Mouse (Mus musculus): ENCODE measurements at regions not wholly inside any gene's neighbourhood (a gene's known extent, or its start where the extent isn't known, plus 50 kb on each side); places are given as distances from the start of the nearest gene placed in this dataset.
A peak's percentile ranks its signal among the peaks of the same experiment; 100 is the strongest.

- DNase-seq (ENCODE audit: low spot score in 2 of 2): no peak
- intact Hi-C loops (cut with DNase I): no loop called here
Measured at GRCm38 (mm10) chr3:101749841-101750240, 98.9 kb downstream of the Mab21l3 start.

- DNase-seq (ENCODE audit: low spot score in 2 of 2): peak in 1 of 2 experiments; percentile 44
- intact Hi-C loops (cut with DNase I): no loop called here
Measured at GRCm38 (mm10) chr3:101749031-101749632, 99.6 kb downstream of the Mab21l3 start.

GRCm38 (mm10) chr3:101748186-101748585 lies 100.6 kb downstream of the Mab21l3 start:
- intact Hi-C loops (cut with DNase I): no loop called here
- DNase-seq (ENCODE audit: low spot score in 2 of 2): no peak

GRCm38 (mm10) chr3:101740906-101741305 lies 107.9 kb downstream of the Mab21l3 start:
- DNase-seq (ENCODE audit: low spot score in 2 of 2): no peak
- intact Hi-C loops (cut with DNase I): no loop called here

- DNase-seq (ENCODE audit: low spot score in 2 of 2): no peak
- intact Hi-C loops (cut with DNase I): no loop called here
Measured at GRCm38 (mm10) chr3:101737197-101737596, 111.6 kb downstream of the Mab21l3 start.

- intact Hi-C loops (cut with DNase I): no loop called here
- no peak for DNase-seq (ENCODE audit: low spot score in 2 of 2)
Measured at GRCm38 (mm10) chr3:101729044-101729443, 119.7 kb downstream of the Mab21l3 start.

- intact Hi-C loops (cut with DNase I): no loop called here
- no peak for DNase-seq (ENCODE audit: low spot score in 2 of 2)
Measured at GRCm38 (mm10) chr3:101722926-101723325, 118.4 kb upstream of the Atp1a1 start.

- intact Hi-C loops (cut with DNase I): no loop called here
- no peak for DNase-seq (ENCODE audit: low spot score in 2 of 2)
Measured at GRCm38 (mm10) chr3:101722001-101722400, 117.5 kb upstream of the Atp1a1 start.

- no peak for DNase-seq (ENCODE audit: low spot score in 2 of 2)
- intact Hi-C loops (cut with DNase I): no loop called here
Measured at GRCm38 (mm10) chr3:101715416-101715815, 110.9 kb upstream of the Atp1a1 start.

GRCm38 (mm10) chr3:101714810-101715209 lies 110.3 kb upstream of the Atp1a1 start:
- intact Hi-C loops (cut with DNase I): no loop called here
- no peak for DNase-seq (ENCODE audit: low spot score in 2 of 2)

GRCm38 (mm10) chr3:101713669-101714068 lies 109.2 kb upstream of the Atp1a1 start:
- DNase-seq (ENCODE audit: low spot score in 2 of 2): no peak
- intact Hi-C loops (cut with DNase I): no loop called here

- no peak for DNase-seq (ENCODE audit: low spot score in 2 of 2)
- intact Hi-C loops (cut with DNase I): no loop called here
Measured at GRCm38 (mm10) chr3:101713138-101713638, 108.7 kb upstream of the Atp1a1 start.

GRCm38 (mm10) chr3:101712666-101713065 lies 108.2 kb upstream of the Atp1a1 start:
- intact Hi-C loops (cut with DNase I): no loop called here

GRCm38 (mm10) chr3:101711594-101712171 lies 107.2 kb upstream of the Atp1a1 start:
- no peak for DNase-seq (ENCODE audit: low spot score in 2 of 2)

More at GRCm38 (mm10) chr3:101712666-101713065, 108.2 kb upstream of the Atp1a1 start:
- DNase-seq (ENCODE audit: low spot score in 2 of 2): no peak

GRCm38 (mm10) chr3:101709379-101709970 lies 105.0 kb upstream of the Atp1a1 start:
- intact Hi-C loops (cut with DNase I): no loop called here
- DNase-seq (ENCODE audit: low spot score in 2 of 2): no peak

More at GRCm38 (mm10) chr3:101711594-101712171, 107.2 kb upstream of the Atp1a1 start:
- intact Hi-C loops (cut with DNase I): no loop called here

GRCm38 (mm10) chr3:101708821-101709220 lies 104.3 kb upstream of the Atp1a1 start:
- intact Hi-C loops (cut with DNase I): no loop called here
- DNase-seq (ENCODE audit: low spot score in 2 of 2): no peak

GRCm38 (mm10) chr3:101704919-101705318 lies 100.4 kb upstream of the Atp1a1 start:
- intact Hi-C loops (cut with DNase I): no loop called here
- DNase-seq (ENCODE audit: low spot score in 2 of 2): no peak

- intact Hi-C loops (cut with DNase I): no loop called here
- no peak for DNase-seq (ENCODE audit: low spot score in 2 of 2)
Measured at GRCm38 (mm10) chr3:101704326-101704725, 99.8 kb upstream of the Atp1a1 start.

GRCm38 (mm10) chr3:101701763-101702173 lies 97.3 kb upstream of the Atp1a1 start:
- intact Hi-C loops (cut with DNase I): no loop called here
- DNase-seq (ENCODE audit: low spot score in 2 of 2): no peak

- intact Hi-C loops (cut with DNase I): no loop called here
Measured at GRCm38 (mm10) chr3:101700974-101701610, 96.6 kb upstream of the Atp1a1 start.

More at GRCm38 (mm10) chr3:101700974-101701610, 96.6 kb upstream of the Atp1a1 start:
- DNase-seq (ENCODE audit: low spot score in 2 of 2): no peak
